Mouse (Mus musculus) granulocyte monocyte progenitor cell, adult 5-6 weeks (primary cell): Measurements from ENCODE around the gene Ube3b. TPM values are rescaled to one million over a fixed set of nuclear protein-coding genes. Genes with fewer than 3 reads are reported as not detected.

Experiments used
- ATAC-seq: replicated peaks from 2 replicates; pipeline ENCODE4 v1.8.0; 2016; ENCODE audit warnings: mild to moderate bottlenecking, moderate TSS enrichment, inconsistent platforms; ENCODE audit not compliant: poor library complexity, severe bottlenecking
- total RNA-seq, 2 experiments: library from RNA; stranded (forward) in 1 of 2; stranded (reverse) in 1 of 2; fragments of 200-712, 200-1000 nt in 1 of 2; fragments of >200 nt in 1 of 2; fragmentation: Nextera tagmentation in 1 of 2; gene quantifications; 2 replicates each; pipeline ENCODE4 v1.2.3; 2014 to 2017

The Ube3b gene
- total RNA-seq, 2 experiments from 2014 or later, result 16.9 to 27.6 TPM

GRCm38 (mm10) chr5:114418541-114418940 lies 38.1 kb downstream of the Ube3b start:
- peak; percentile 33; the same call in 1 of the 2 replicates for ATAC-seq

DNA sequence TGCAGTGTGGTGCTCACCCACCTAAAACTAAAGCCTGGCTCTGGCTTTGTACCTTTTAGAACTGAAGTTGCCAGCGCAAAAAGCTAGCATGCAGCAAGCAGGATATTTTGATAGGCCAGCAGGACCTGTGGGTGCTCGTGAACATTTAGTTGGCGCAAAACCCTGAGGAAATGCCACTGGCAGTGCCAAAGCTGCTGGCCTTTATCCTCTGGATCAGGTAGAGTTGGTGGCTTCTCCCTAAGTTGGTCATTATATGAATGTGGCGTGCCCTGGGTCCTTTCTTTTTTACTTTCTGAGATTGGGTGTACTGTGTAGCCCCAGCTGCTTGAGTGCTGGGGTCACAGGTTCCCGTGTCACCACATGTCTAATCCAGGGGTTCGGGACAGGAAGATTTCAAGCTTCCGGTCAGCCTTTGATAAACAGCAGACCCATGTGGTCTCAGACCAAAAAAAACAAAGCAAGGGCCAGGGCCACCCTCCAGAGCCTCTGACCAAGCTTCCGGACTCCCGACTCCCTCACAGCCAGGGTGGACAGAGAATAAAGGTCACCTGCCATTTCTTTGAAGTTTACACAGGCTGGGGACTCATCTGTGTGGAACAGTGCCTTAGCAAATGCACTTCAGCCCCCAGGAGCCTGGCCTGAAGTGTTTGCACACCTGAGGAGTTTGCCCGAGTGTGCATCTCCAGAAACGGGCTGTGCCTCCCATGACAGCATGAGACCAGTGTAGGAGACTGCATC lies 41.3 kb downstream of the Ube3b start:
- no peak for ATAC-seq

GRCm38 (mm10) chr5:114422591-114422990 lies 42.2 kb downstream of the Ube3b start:
- no peak for ATAC-seq

DNA sequence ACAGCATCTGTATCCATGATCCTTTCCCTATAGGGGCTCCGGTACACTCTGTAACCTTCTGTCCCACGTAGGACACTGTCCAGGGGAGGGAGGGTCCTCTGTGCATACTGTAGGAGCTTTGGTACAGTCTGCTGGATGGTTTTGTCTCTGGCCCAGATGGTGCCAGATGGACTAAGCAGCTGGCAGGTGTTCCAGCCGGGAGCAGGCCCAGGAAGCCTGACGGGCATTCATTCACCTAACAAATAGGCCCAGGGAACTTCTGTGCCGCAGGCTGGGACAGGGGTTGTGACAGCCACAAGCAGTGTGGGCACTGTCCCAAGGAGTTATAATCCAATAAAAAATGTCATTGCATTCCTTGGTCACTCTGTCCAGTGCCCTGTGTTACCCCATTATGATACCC lies 43.6 kb downstream of the Ube3b start:
- ATAC-seq, result no peak

- ATAC-seq, result no peak
Measured at GRCm38 (mm10) chr5:114426732-114427131, 46.3 kb downstream of the Ube3b start.

DNA sequence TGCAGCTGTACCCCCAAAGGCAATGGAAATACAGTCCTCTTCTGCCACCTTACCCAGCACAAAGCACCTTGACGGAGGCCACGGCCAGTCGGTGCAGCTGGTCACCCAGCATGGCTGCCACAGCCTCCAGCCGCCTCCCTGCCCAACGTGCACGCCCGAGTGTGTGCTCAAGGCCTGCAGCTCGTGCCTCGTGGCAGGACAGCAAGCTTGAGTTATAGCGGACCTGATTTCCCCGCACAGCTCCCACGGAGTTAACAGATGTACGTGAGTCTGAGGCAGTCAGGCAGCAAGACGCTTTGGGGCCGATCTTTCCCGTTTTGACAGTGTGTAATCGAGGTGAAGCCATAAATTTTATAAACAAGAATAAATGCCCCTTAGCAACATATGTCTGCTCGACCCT lies 48.2 kb downstream of the Ube3b start:
- no peak for ATAC-seq

DNA sequence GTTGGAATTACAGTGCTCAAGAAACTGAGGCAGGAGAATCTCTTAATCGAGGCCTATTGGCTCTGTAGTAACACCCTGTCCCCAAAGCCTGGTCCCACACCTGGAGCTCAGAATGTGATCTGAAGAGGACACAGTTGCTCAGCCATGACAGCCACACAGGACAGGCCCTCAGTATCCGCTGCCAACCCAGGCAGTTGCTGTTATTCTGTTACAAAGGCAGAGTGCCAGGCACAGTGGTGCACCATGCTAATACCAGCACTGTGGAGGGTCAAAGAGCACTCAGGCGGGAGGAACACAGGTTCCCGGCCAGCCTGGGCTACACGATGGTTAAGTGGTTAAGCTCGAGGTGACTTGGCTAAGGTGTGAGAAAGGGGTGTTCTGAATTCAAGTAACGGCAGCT lies 49.4 kb downstream of the Ube3b start:
- no peak for ATAC-seq

DNA sequence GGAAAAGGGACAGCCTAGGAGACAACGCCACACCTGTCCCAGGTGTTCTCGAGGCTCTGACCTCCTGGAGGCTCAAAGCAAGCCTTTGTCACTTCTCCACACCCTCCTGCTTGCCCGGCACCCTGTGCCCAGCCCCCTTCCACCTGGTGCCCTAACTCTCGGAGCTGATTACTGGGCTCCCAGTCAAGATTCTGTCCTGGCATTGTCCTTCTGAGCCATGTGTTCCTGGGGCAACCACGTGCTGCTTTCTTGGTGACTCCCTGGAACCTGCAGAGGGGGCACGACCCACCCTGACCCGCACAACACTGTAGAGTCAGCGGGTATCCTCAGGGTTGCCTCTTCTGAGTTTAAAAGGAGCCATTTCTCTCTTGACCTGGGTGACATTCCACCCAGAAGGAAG lies 54.0 kb downstream of the Ube3b start:
- ATAC-seq, result no peak

GRCm38 (mm10) chr5:114435588-114435987 lies 55.2 kb downstream of the Ube3b start:
- ATAC-seq, result no peak

GRCm38 (mm10) chr5:114443566-114444367 lies 63.4 kb downstream of the Ube3b start, which contains the start of the genes Mmab and Mvk:
Mmab (minus strand) TSS chr5:114444060.
Mvk (plus strand) TSS chr5:114444269.
- ATAC-seq, result peak; percentile 95

DNA sequence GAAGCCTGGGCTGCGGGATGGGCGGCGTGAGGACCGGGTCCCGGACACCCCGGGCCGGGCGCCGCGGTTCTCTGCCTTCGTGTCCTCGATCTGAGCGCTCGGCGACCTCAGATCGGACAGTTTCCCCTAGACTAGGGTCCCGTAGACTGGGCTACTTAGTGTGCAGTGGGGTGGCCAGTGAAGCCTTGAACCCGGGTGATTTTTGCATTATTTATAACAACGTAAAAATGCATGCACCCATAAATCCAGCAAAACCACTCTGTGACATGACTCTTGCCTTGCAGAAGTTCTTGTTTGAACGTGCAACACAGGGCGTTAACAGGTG lies 63.9 kb downstream of the Ube3b start:
- no peak for ATAC-seq

DNA sequence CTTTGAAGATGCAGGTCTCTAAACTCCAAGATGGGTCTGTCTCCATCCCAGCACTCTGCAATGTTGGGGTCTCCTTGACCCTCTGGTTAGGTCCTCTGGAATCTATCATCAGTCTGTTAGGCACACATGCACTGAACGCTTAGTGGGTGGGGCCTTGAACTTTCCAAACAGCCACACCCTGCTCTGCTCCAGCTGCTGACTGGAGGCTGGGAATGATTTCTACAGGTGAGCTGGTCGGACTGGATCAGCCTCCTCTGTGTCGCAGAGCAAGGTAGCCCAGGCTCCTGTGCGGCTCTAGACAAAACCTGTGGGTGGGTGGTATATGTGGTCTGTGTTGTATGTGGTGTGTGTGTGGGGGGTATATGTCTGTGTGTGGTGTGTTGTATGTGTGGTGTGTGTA lies 68.6 kb downstream of the Ube3b start:
- no peak for ATAC-seq

- ATAC-seq, result no peak
Measured at GRCm38 (mm10) chr5:114456287-114456686, 75.9 kb downstream of the Ube3b start.

- ATAC-seq, result no peak
Measured at GRCm38 (mm10) chr5:114456995-114457605, 76.7 kb downstream of the Ube3b start.

- ATAC-seq, result peak; percentile 88
Measured at GRCm38 (mm10) chr5:114461238-114461637, 80.8 kb downstream of the Ube3b start.

DNA sequence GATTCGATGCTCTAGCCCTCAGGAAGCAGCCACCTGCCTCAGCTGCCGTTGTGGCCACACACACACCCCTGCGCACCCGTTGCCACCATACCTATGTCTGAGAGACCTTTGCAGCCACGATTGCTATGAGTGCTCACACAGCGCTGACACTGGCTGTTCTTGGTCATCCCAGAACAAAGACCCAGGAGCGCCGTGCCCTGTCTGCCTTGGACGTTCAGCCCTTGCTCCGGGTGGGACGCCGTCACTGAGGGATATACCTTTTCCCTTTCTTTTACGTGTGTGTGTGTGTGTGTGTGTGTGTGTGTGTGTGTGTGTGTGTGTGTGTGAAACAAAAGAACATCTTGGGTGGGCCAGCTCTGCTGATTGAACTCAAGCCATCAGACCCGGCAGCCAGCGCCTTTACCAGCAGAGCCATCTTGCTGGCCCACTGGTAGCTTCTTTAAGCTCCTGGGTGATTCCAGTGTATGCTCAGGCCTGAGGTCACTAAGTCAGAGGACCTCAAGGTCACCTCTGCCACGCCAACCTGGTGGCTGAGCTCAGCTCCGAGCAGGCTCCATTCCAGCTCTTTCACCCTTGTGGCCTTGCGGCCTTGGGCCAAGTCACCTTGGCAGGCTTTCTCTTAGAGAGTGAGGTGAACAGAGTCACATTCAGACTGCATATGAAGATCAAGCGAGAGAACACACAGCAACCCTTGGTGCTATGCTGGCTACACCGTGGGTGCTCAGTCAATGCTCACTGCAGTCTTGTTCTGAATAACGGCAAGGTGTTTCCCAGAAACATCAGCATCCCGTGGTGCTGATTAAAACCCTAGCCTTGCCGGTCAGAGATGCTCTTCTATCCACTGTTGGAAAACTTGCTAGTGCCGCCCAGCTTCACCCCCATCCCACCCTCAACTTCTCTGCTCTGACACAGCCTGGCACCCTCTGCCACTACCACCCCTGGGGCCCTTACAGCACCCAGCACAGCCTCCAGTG lies 81.9 kb downstream of the Ube3b start:
- no peak for ATAC-seq

GRCm38 (mm10) chr5:114464561-114464960 lies 84.2 kb downstream of the Ube3b start:
- ATAC-seq, result no peak

- no peak for ATAC-seq
Measured at GRCm38 (mm10) chr5:114465641-114466040, 85.2 kb downstream of the Ube3b start.

- ATAC-seq, result no peak
Measured at GRCm38 (mm10) chr5:114467019-114467418, 86.6 kb downstream of the Ube3b start.

DNA sequence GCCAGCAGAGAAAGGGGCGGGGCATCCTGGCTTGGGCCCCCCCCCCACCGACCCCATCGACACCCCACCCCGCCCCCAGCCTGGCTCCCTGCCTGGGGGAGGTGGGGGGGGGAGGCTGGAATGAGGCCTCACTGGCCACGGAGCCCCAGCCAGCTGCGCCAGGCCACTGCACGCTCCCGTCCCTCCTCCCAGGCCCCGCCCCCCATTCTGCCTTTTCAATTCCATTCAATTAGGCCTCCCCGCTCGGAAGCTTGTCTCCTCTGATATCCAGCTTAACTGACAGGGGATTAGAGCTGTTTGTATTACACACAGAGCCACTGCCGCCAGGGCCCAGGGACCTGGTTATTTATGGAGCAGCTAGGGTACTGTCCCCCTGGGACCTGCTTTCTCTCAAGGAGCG lies 87.0 kb downstream of the Ube3b start:
- no peak for ATAC-seq
